Mouse (Mus musculus) left cerebral cortex, postnatal 4 days (tissue): ENCODE measurements around the gene Lax1. TPM values are rescaled to one million over a fixed set of nuclear protein-coding genes. Genes with fewer than 3 reads are reported as not detected.

Experiments
- DNase-seq: peaks from one replicate; pipeline ENCODE4 v3.0.0-alpha.2; 2022
- intact Hi-C: fragments of 180-260 bp; cut with DNase I; formaldehyde crosslinking; loops from one replicate; pipeline ENCODE4 v1.15.1; 2025
- microRNA-seq: library from miRNA; unstranded; fragments of <30 nt; microRNA quantifications from one replicate; pipeline ENCODE4 v1.2.0, GENCODE M21; 2022
- total RNA-seq, 2 experiments: library from RNA; stranded (reverse); gene quantifications; 2 replicates each; pipeline ENCODE4 v1.2.3; 2021

Gene Lax1
- total RNA-seq, 2 experiments from 2014 or later, result 0.16 to 0.64 TPM

GRCm38 (mm10) chr1:133641163-133641562 is 48.7 kb downstream of the Lax1 start:
- DNase-seq, result no peak
- intact Hi-C loops, result no loop called here

- intact Hi-C loops, result loop anchor here (10.0 kb wide), 1 partner anchor 406 kb away; no protein-coding TSS in a partner anchor
- DNase-seq, result no peak
Observed at GRCm38 (mm10) chr1:133638517-133638916, 51.4 kb downstream of the Lax1 start.

GRCm38 (mm10) chr1:133632168-133632567 is 57.7 kb downstream of the Lax1 start:
- no peak for DNase-seq
- intact Hi-C loops, result loop anchor here (10.0 kb wide), 1 partner anchor 413 kb away; no protein-coding TSS in a partner anchor

Small RNAs within 50 kb of the gene (microRNA-seq; reads per million reads assigned to microRNA genes)
- not detected for gene Mir6903

Other genes with a start within 250 kb of the Lax1 start
- gene Snrpe, start 79.8 kb downstream of the Lax1 start, total RNA-seq, result 100 to 1,000 TPM; 117 to 138 TPM
- 10 to 100 TPM in 1 of 2 experiments, 1 to 10 TPM in 1; 6.5 to 14.2 TPM for gene Zbed6, start 29.2 kb downstream of the Lax1 start, total RNA-seq
- 10 to 100 TPM; 24.3 to 34.9 TPM for gene Gm38394, start 28.8 kb downstream of the Lax1 start, total RNA-seq
- gene Atp2b4, start 110.9 kb upstream of the Lax1 start, total RNA-seq, result 100 to 1,000 TPM; 110 to 134 TPM
- gene Optc, start 217.9 kb upstream of the Lax1 start, total RNA-seq, result 1 to 10 TPM; 2.3 to 2.7 TPM
- 1 to 10 TPM; 1.9 to 2.6 TPM for gene Prelp, start 231.3 kb upstream of the Lax1 start, total RNA-seq